Mouse (Mus musculus) forebrain, embryonic 14.5 days (tissue): ENCODE measurements around the gene Pofut1. TPM values are rescaled to one million over a fixed set of nuclear protein-coding genes. Genes with fewer than 3 reads are reported as not detected.

Experiments used
- ATAC-seq: fragments of 200-750 bp; cut with Nextera tagmentation; 2 replicates; pipeline ENCODE4 v1.8.0; 2017; ENCODE audit warnings: mild to moderate bottlenecking, moderate library complexity
- DNase-seq: peaks from one replicate; pipeline ENCODE4 v3.0.0-alpha.2; 2015; ENCODE audit warnings: low spot score
- H3K27ac ChIP-seq: fragments of 300-500 bp; sonication (generic); 2 replicates; pipeline ENCODE4 v1.5.1; 2014; ENCODE audit warnings: low read depth, mild to moderate bottlenecking, control low read depth, low read length, moderate library complexity
- H3K27me3 ChIP-seq: fragments of 300-500 bp; sonication (generic); replicated peaks from 2 replicates; pipeline ENCODE4 v1.6.1; 2014; ENCODE audit warnings: low read length, control low read depth, mixed read lengths; ENCODE audit not compliant: control insufficient read depth, insufficient read depth
- H3K36me3 ChIP-seq: fragments of 300-500 bp; sonication (generic); 2 replicates; pipeline ENCODE4 v1.6.1; 2014; ENCODE audit warnings: low read length, control low read depth; ENCODE audit not compliant: control insufficient read depth, insufficient read depth
- H3K4me1 ChIP-seq: fragments of 300-500 bp; sonication (generic); 2 replicates; pipeline ENCODE4 v1.6.1; 2014; ENCODE audit warnings: antibody characterized with exemption, low read length, control low read depth; ENCODE audit not compliant: control insufficient read depth, insufficient read depth
- H3K4me2 ChIP-seq: fragments of 300-500 bp; sonication (generic); 2 replicates; pipeline ENCODE4 v1.6.1; 2014; ENCODE audit warnings: mild to moderate bottlenecking, control low read depth, low read length
- H3K4me3 ChIP-seq: fragments of 300-500 bp; sonication (generic); 2 replicates; pipeline ENCODE4 v1.5.1; 2014; ENCODE audit warnings: low read depth, low read length, control low read depth
- H3K9ac ChIP-seq: fragments of 300-500 bp; sonication (generic); 2 replicates; pipeline ENCODE4 v1.6.1; 2014; ENCODE audit warnings: mild to moderate bottlenecking, low read length, control low read depth, moderate library complexity
- H3K9me3 ChIP-seq: fragments of 300-500 bp; sonication (generic); replicated peaks from 2 replicates; pipeline ENCODE4 v1.6.1; 2016; ENCODE audit warnings: low read length, control low read depth, mixed read lengths; ENCODE audit not compliant: control insufficient read depth
- WGBS: fragments of 180-500 bp; shearing (Covaris S2); extraction: QIAGEN DNeasy Blood & Tissue Kit; methylation state at CpG from one replicate; pipeline ENCODE4 v1.1.7; 2014; 5-methylcytosine and 5-hydroxymethylcytosine counted together
- polyA plus RNA-seq: library from polyadenylated mRNA; unstranded; fragments of >200 nt; fragmentation: Nextera tagmentation; extraction: Ambion mirVana; gene quantifications from 2 replicates; pipeline ENCODE4 v1.2.1, GENCODE M21; 2014

Pofut1 gene
- polyA plus RNA-seq, 1 experiment from 2014 or later = 4.0 TPM

- no peak for DNase-seq
- WGBS = 52% methylated on average over 7 of the region's 7 CpGs
Observed at GRCm38 (mm10) chr2:153292305-153292861, 51.0 kb downstream of the Pofut1 start.

DNA sequence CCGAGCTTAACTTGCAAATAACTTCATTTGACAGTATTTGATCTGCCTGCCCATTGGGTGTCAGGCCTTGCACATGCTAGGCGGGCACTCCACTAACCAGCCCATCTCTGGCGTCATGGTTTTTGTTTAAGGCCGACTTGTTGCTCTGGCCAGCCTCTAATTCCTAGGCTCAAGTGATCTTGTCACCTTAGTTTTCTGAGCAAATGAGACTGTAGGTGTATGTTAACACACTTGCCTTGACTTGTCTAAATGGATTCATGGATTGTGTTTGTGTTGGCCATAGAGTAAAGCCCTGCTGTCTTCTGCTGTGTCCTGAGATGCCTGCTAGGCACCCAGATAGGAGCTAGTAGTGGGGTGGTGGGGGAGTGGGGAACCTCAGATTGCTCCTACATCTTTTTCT, 53.9 kb downstream of the Pofut1 start:
- WGBS = 92% methylated on average over 4 of the region's 4 CpGs
- Histone ChIP-seq H3K27ac (no peak overlapping the region), H3K4me2 (no peak overlapping the region), H3K4me1 (peaks cover 13% of the 10 kb centered on the region), H3K27me3 (no peaks in the 10 kb centered on the region), H3K9me3 (no peaks in the 10 kb centered on the region), H3K36me3 (no peaks in the 10 kb centered on the region), H3K4me3 (no peak overlapping the region), H3K9ac (no peak overlapping the region)
- DNase-seq = no peak
- ATAC-seq = no peak

More at GRCm38 (mm10) chr2:153292305-153292861, 51.0 kb downstream of the Pofut1 start:
- Histone ChIP-seq H3K4me1 (peaks cover 13% of the 10 kb centered on the region), H3K9me3 (no peaks in the 10 kb centered on the region), H3K36me3 (no peaks in the 10 kb centered on the region), H3K4me3 (peak overlapping the region; percentile 87), H3K4me2 (peak overlapping the region; percentile 78), H3K27me3 (no peaks in the 10 kb centered on the region), H3K27ac (no peak overlapping the region), H3K9ac (peak overlapping the region; percentile 96; the same call in 1 of the 2 replicates)
- ATAC-seq = no peak

GRCm38 (mm10) chr2:153297771-153298170, 56.4 kb downstream of the Pofut1 start:
- Histone ChIP-seq H3K9me3 (no peaks in the 10 kb centered on the region), H3K27me3 (no peaks in the 10 kb centered on the region), H3K4me1 (no peaks in the 10 kb centered on the region), H3K9ac (no peak overlapping the region), H3K4me3 (no peak overlapping the region), H3K36me3 (no peaks in the 10 kb centered on the region), H3K27ac (no peak overlapping the region), H3K4me2 (no peak overlapping the region)
- ATAC-seq = no peak
- 82% methylated on average over 4 of the region's 4 CpGs for WGBS
- no peak for DNase-seq

- ATAC-seq = no peak
- 78% methylated on average over 4 of the region's 4 CpGs for WGBS
- H3K4me3 ChIP-seq = no peak overlapping the region
Observed at GRCm38 (mm10) chr2:153298460-153298859, 57.1 kb downstream of the Pofut1 start.

DNA sequence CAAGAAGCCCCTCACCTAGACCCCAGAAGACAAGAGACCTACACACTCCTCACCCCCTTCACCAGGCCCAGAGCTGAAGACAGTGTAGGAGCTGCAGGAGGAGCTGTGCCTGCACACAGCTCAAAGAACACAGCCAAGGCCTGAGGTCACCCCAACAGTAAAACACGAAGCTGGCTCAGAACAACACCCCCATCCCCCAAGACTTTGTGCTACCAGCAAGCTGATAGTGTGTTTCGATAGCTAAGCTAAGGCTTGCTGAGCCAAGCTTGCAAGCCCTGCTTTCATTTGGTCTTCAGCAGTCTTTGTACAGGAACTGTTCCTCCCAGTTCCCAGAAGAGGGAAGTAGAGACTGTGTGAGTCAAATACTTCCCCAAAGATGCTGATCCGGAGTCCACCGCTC, 57.5 kb downstream of the Pofut1 start:
- Histone ChIP-seq H3K9me3 (no peaks in the 10 kb centered on the region), H3K9ac (no peak overlapping the region), H3K27me3 (no peaks in the 10 kb centered on the region), H3K27ac (no peak overlapping the region), H3K4me2 (no peak overlapping the region), H3K36me3 (no peaks in the 10 kb centered on the region), H3K4me3 (no peak overlapping the region), H3K4me1 (no peaks in the 10 kb centered on the region)
- DNase-seq (no peak), ATAC-seq (no peak)
- 83% methylated on average over 4 of the region's 4 CpGs for WGBS

More at GRCm38 (mm10) chr2:153298460-153298859, 57.1 kb downstream of the Pofut1 start:
- Histone ChIP-seq H3K27me3 (no peaks in the 10 kb centered on the region), H3K4me2 (no peak overlapping the region), H3K36me3 (no peaks in the 10 kb centered on the region), H3K9ac (no peak overlapping the region), H3K4me1 (no peaks in the 10 kb centered on the region), H3K27ac (no peak overlapping the region), H3K9me3 (no peaks in the 10 kb centered on the region)
- DNase-seq = no peak

- WGBS = 95% methylated on average over 5 of the region's 5 CpGs
Observed at GRCm38 (mm10) chr2:153301123-153301522, 59.8 kb downstream of the Pofut1 start.

GRCm38 (mm10) chr2:153305240-153305639, 63.9 kb downstream of the Pofut1 start:
- Histone ChIP-seq H3K9ac (no peak overlapping the region), H3K27me3 (no peaks in the 10 kb centered on the region), H3K9me3 (no peaks in the 10 kb centered on the region), H3K36me3 (no peaks in the 10 kb centered on the region), H3K4me3 (no peak overlapping the region), H3K27ac (no peak overlapping the region), H3K4me1 (no peaks in the 10 kb centered on the region), H3K4me2 (no peak overlapping the region)
- DNase-seq (no peak), ATAC-seq (no peak)
- WGBS = 81% methylated on average over 6 of the region's 6 CpGs

More at GRCm38 (mm10) chr2:153301123-153301522, 59.8 kb downstream of the Pofut1 start:
- Histone ChIP-seq H3K4me3 (no peak overlapping the region), H3K4me1 (no peaks in the 10 kb centered on the region), H3K9ac (no peak overlapping the region), H3K9me3 (no peaks in the 10 kb centered on the region), H3K27ac (no peak overlapping the region), H3K4me2 (no peak overlapping the region), H3K36me3 (no peaks in the 10 kb centered on the region), H3K27me3 (no peaks in the 10 kb centered on the region)
- no peak for DNase-seq
- ATAC-seq = no peak

DNA sequence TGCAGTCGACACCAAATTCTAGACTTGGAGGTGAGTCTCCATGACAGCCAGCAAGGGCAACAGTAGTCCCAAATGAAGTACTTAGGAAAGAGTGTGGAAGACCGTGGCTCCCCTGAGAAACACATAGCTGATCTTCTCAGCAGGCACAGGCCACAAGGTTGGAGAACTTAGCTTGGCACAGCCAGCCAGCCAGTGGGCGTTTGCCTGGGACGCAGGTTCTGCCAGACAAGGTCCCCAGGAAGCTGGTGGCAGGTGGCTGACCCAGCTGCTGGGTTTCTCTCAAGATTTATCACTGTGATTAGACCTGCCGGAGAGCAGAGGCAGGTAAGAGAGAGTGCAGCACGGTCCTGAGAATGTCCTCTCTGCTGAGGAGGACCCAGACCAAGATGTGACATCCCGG, 67.3 kb downstream of the Pofut1 start:
- Histone ChIP-seq H3K36me3 (no peaks in the 10 kb centered on the region), H3K27ac (no peak overlapping the region), H3K9me3 (no peaks in the 10 kb centered on the region), H3K4me1 (no peaks in the 10 kb centered on the region), H3K4me3 (no peak overlapping the region), H3K4me2 (no peak overlapping the region), H3K9ac (no peak overlapping the region), H3K27me3 (no peaks in the 10 kb centered on the region)
- DNase-seq (no peak), ATAC-seq (no peak)
- 92% methylated on average over 7 of the region's 7 CpGs for WGBS

DNA sequence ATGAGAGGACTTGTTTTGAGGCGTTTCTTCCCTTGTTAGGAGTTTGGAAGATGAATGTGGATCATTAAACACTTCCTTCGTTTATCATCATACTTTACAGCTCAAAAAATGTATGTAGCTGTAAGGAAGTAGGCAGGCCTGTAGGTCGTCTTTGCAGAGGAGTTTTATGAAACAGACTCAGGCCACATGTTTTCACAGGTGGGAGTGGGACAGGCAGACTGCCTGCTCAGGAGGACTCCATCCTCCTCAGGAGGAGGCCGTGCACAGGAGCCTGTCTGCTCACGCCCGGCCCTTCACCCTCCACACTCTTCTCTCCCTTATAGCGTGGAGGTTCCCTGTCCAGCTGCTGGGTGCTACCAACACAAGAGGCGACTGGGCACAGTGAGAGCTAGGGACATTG, 67.8 kb downstream of the Pofut1 start:
- H3K36me3 ChIP-seq = no peaks in the 10 kb centered on the region
- H3K27me3 ChIP-seq = no peaks in the 10 kb centered on the region
- no peaks in the 10 kb centered on the region for H3K9me3 ChIP-seq
- H3K9ac ChIP-seq = no peak overlapping the region
- DNase-seq (no peak), ATAC-seq (no peak)
- H3K4me2 ChIP-seq = no peak overlapping the region
- H3K4me3 ChIP-seq = no peak overlapping the region
- H3K4me1 ChIP-seq = no peaks in the 10 kb centered on the region
- no peak overlapping the region for H3K27ac ChIP-seq
- 86% methylated on average over 8 of the region's 8 CpGs for WGBS
